Mouse (Mus musculus) liver, embryonic 13.5 days (tissue): ENCODE results near the gene Ralgapb. TPM values are rescaled to one million over a fixed set of nuclear protein-coding genes. Genes with fewer than 3 reads are reported as not detected.
"Not testable (repeated sequence)": the region's sequence is repeated elsewhere in the genome, so short reads cannot be mapped to it uniquely, and the experiment has no call there.

Experiments used
- ATAC-seq: fragments of 200-750 bp; cut with Nextera tagmentation; 2 replicates; pipeline ENCODE4 v1.8.0; 2017; ENCODE audit warnings: low read depth, mild to moderate bottlenecking, moderate number of reproducible peaks, moderate library complexity
- DNase-seq: peaks from one replicate; pipeline ENCODE4 v3.0.0; 2022
- H3K27ac ChIP-seq: fragments of 300-500 bp; sonication (generic); 2 replicates; pipeline ENCODE4 v1.5.1; 2015; ENCODE audit warnings: moderate library complexity, mild to moderate bottlenecking, inconsistent platforms
- H3K27me3 ChIP-seq: fragments of 300-500 bp; sonication (generic); 2 replicates; pipeline ENCODE4 v1.6.1; 2015; ENCODE audit warnings: mild to moderate bottlenecking, inconsistent platforms
- H3K36me3 ChIP-seq: fragments of 300-500 bp; sonication (generic); 2 replicates; pipeline ENCODE4 v1.6.1; 2015; ENCODE audit warnings: mild to moderate bottlenecking, inconsistent platforms
- H3K4me1 ChIP-seq: fragments of 300-500 bp; sonication (generic); replicated peaks from 2 replicates; pipeline ENCODE4 v1.6.1; 2015; ENCODE audit warnings: inconsistent platforms
- H3K4me2 ChIP-seq: fragments of 300-500 bp; sonication (generic); 2 replicates; pipeline ENCODE4 v1.6.1; 2015; ENCODE audit warnings: inconsistent platforms, mild to moderate bottlenecking, moderate library complexity
- H3K4me3 ChIP-seq: fragments of 300-500 bp; sonication (generic); replicated peaks from 2 replicates; pipeline ENCODE4 v1.5.1; 2015; ENCODE audit warnings: mild to moderate bottlenecking, inconsistent platforms
- H3K9ac ChIP-seq: fragments of 300-500 bp; sonication (generic); 2 replicates; pipeline ENCODE4 v1.6.1; 2015; ENCODE audit warnings: mild to moderate bottlenecking, inconsistent platforms
- H3K9me3 ChIP-seq: fragments of 300-500 bp; sonication (generic); replicated peaks from 2 replicates; pipeline ENCODE4 v1.6.1; 2016; ENCODE audit warnings: inconsistent platforms
- WGBS: fragments of 180-500 bp; shearing (Covaris S2); methylation state at CpG from one replicate; pipeline ENCODE4 v1.1.7; 2015; ENCODE audit not compliant: insufficient replicate concordance; 5-methylcytosine and 5-hydroxymethylcytosine counted together
- polyA plus RNA-seq: library from polyadenylated mRNA; unstranded; fragments of >200 nt; fragmentation: Nextera tagmentation; extraction: Ambion mirVana; gene quantifications from 2 replicates; pipeline ENCODE4 v1.2.1, GENCODE M21; 2015

Gene Ralgapb
- polyA plus RNA-seq, 1 experiment from 2014 or later, result 6.3 TPM

- Histone ChIP-seq H3K27ac (no peak overlapping the region), H3K36me3 (no peaks in the 10 kb centered on the region), H3K9me3 (no peaks in the 10 kb centered on the region), H3K4me1 (0 out of 2 replicates have a peak, but pooled peaks cover 2% of the 10 kb centered on the region), H3K9ac (no peak overlapping the region), H3K4me3 (no peak overlapping the region), H3K4me2 (no peak overlapping the region), H3K27me3 (peaks cover 49% of the 10 kb centered on the region)
- DNase-seq, result no peak
- 55% methylated on average over 7 of the region's 7 CpGs for WGBS
- no peak for ATAC-seq
Measured at GRCm38 (mm10) chr2:158373516-158373915, 36.1 kb upstream of the Ralgapb start.

GRCm38 (mm10) chr2:158375443-158376122 is 34.1 kb upstream of the Ralgapb start, which contains the start of gene Snhg11:
Gene Snhg11 (plus strand): TSS chr2:158375638.
- no peaks in the 10 kb centered on the region for H3K36me3 ChIP-seq
- H3K4me2 ChIP-seq, result peak within 1 kb of the TSS; percentile 47
- no peak within 1 kb of the TSS for H3K27ac ChIP-seq
- H3K9me3 ChIP-seq, result no peaks in the 10 kb centered on the region
- H3K4me1 ChIP-seq, result 0 out of 2 replicates have a peak, but pooled peaks cover 2% of the 10 kb centered on the region
- H3K9ac ChIP-seq, result no peak within 1 kb of the TSS
- WGBS, result 3% methylated on average over 36 of the region's 36 CpGs
- ATAC-seq (peak; percentile 18; the same call in 1 of the 2 replicates), DNase-seq (no peak)
- peak within 1 kb of the TSS; percentile 40 for H3K4me3 ChIP-seq
- peaks cover 49% of the 10 kb centered on the region for H3K27me3 ChIP-seq

GRCm38 (mm10) chr2:158376123-158376687 is 33.4 kb upstream of the Ralgapb start:
- no peak overlapping the region for H3K27ac ChIP-seq
- H3K27me3 ChIP-seq, result peaks cover 49% of the 10 kb centered on the region
- H3K4me1 ChIP-seq, result 0 out of 2 replicates have a peak, but pooled peaks cover 2% of the 10 kb centered on the region
- H3K9me3 ChIP-seq, result no peaks in the 10 kb centered on the region
- H3K36me3 ChIP-seq, result no peaks in the 10 kb centered on the region
- peak overlapping the region; percentile 40; the same call in 1 of the 2 replicates for H3K4me3 ChIP-seq
- peak overlapping the region; percentile 47 for H3K4me2 ChIP-seq
- no peak overlapping the region for H3K9ac ChIP-seq
- 26% methylated on average over 12 of the region's 12 CpGs for WGBS
- no peak for ATAC-seq
- DNase-seq, result no peak

- Histone ChIP-seq H3K4me2 (no peak overlapping the region), H3K4me1 (0 out of 2 replicates have a peak, but pooled peaks cover 2% of the 10 kb centered on the region), H3K27ac (no peak overlapping the region), H3K36me3 (no peaks in the 10 kb centered on the region), H3K9ac (no peak overlapping the region), H3K9me3 (no peaks in the 10 kb centered on the region), H3K27me3 (peaks cover 49% of the 10 kb centered on the region), H3K4me3 (no peak overlapping the region)
- ATAC-seq (no peak), DNase-seq (no peak)
- 56% methylated on average over 7 of the region's 7 CpGs for WGBS
Measured at GRCm38 (mm10) chr2:158376798-158377197, 32.9 kb upstream of the Ralgapb start.

- Histone ChIP-seq H3K27ac (no peak overlapping the region), H3K27me3 (peaks cover 47% of the 10 kb centered on the region), H3K4me1 (0 out of 2 replicates have a peak, but pooled peaks cover 2% of the 10 kb centered on the region), H3K4me2 (no peak overlapping the region), H3K36me3 (no peaks in the 10 kb centered on the region), H3K4me3 (no peak overlapping the region), H3K9me3 (no peaks in the 10 kb centered on the region), H3K9ac (no peak overlapping the region)
- DNase-seq (no peak), ATAC-seq (no peak)
- WGBS, result 85% methylated on average over 1 of the region's 1 CpGs
Measured at GRCm38 (mm10) chr2:158377811-158378210, 31.8 kb upstream of the Ralgapb start.

- ATAC-seq, result 0 out of 2 replicates have a peak, but pooled peaks have one; percentile 5
- H3K4me1 ChIP-seq, result 0 out of 2 replicates have a peak, but pooled peaks cover 2% of the 10 kb centered on the region
- H3K4me3 ChIP-seq, result no peak overlapping the region
- H3K4me2 ChIP-seq, result no peak overlapping the region
- H3K9ac ChIP-seq, result no peak overlapping the region
- DNase-seq, result peak; percentile 32
- no peaks in the 10 kb centered on the region for H3K36me3 ChIP-seq
- no peak overlapping the region for H3K27ac ChIP-seq
- no peaks in the 10 kb centered on the region for H3K9me3 ChIP-seq
- H3K27me3 ChIP-seq, result peaks cover 31% of the 10 kb centered on the region
- 37% methylated on average over 13 of the region's 13 CpGs for WGBS
Measured at GRCm38 (mm10) chr2:158379354-158380078, 30.1 kb upstream of the Ralgapb start.

GRCm38 (mm10) chr2:158386072-158386471 is 23.6 kb upstream of the Ralgapb start:
- H3K27ac ChIP-seq, result no peak overlapping the region
- H3K4me1 ChIP-seq, result no peaks in the 10 kb centered on the region
- H3K9ac ChIP-seq, result no peak overlapping the region
- no peaks in the 10 kb centered on the region for H3K27me3 ChIP-seq
- H3K36me3 ChIP-seq, result no peaks in the 10 kb centered on the region
- no peak for DNase-seq
- no peak overlapping the region for H3K4me3 ChIP-seq
- H3K4me2 ChIP-seq, result no peak overlapping the region
- no peaks in the 10 kb centered on the region for H3K9me3 ChIP-seq
- 36% methylated on average over 8 of the region's 8 CpGs for WGBS
- no peak for ATAC-seq

- no peaks in the 10 kb centered on the region for H3K27me3 ChIP-seq
- no peak overlapping the region for H3K27ac ChIP-seq
- no peak overlapping the region for H3K4me3 ChIP-seq
- H3K4me2 ChIP-seq, result no peak overlapping the region
- H3K9ac ChIP-seq, result no peak overlapping the region
- H3K36me3 ChIP-seq, result no peaks in the 10 kb centered on the region
- H3K9me3 ChIP-seq, result no peaks in the 10 kb centered on the region
- H3K4me1 ChIP-seq, result no peaks in the 10 kb centered on the region
- DNase-seq, result no peak
- ATAC-seq, result no peak
- WGBS, result 79% methylated on average over 7 of the region's 7 CpGs
Measured at GRCm38 (mm10) chr2:158389421-158389820, 20.2 kb upstream of the Ralgapb start.

- no peak overlapping the region for H3K4me3 ChIP-seq
- ATAC-seq, result peak; percentile 68
- H3K4me2 ChIP-seq, result no peak overlapping the region
- H3K9me3 ChIP-seq, result no peaks in the 10 kb centered on the region
- H3K27me3 ChIP-seq, result no peaks in the 10 kb centered on the region
- no peak overlapping the region for H3K9ac ChIP-seq
- H3K36me3 ChIP-seq, result no peaks in the 10 kb centered on the region
- DNase-seq, result no peak
- 49% methylated on average over 6 of the region's 6 CpGs for WGBS
- no peak overlapping the region for H3K27ac ChIP-seq
- peaks cover 8% of the 10 kb centered on the region; the same call in 1 of the 2 replicates for H3K4me1 ChIP-seq
Measured at GRCm38 (mm10) chr2:158396369-158396768, 13.3 kb upstream of the Ralgapb start.

GRCm38 (mm10) chr2:158397140-158397539 is 12.5 kb upstream of the Ralgapb start:
- not testable (repeated sequence) for H3K9ac ChIP-seq, DNase-seq, H3K27me3 ChIP-seq, H3K9me3 ChIP-seq, H3K4me1 ChIP-seq, H3K27ac ChIP-seq, H3K36me3 ChIP-seq
- 69% methylated on average over 13 of the region's 13 CpGs for WGBS
- H3K4me2 ChIP-seq, result peak overlapping the region; percentile 28; the same call in 1 of the 2 replicates
- peak overlapping the region; percentile 14; the same call in 1 of the 2 replicates for H3K4me3 ChIP-seq
- ATAC-seq, result peak; percentile 51

- H3K4me3 ChIP-seq, result no peak overlapping the region
- H3K27ac ChIP-seq, result no peak overlapping the region
- 66% methylated on average over 7 of the region's 7 CpGs for WGBS
- ATAC-seq, result no peak
- H3K4me2 ChIP-seq, result no peak overlapping the region
- no peaks in the 10 kb centered on the region for H3K4me1 ChIP-seq
- H3K9ac ChIP-seq, result no peak overlapping the region
- H3K9me3 ChIP-seq, result no peaks in the 10 kb centered on the region
- no peak for DNase-seq
- 0 out of 2 replicates have a peak, but pooled peaks cover 8% of the 10 kb centered on the region for H3K27me3 ChIP-seq
- no peaks in the 10 kb centered on the region for H3K36me3 ChIP-seq
Measured at GRCm38 (mm10) chr2:158402915-158403314, 6.7 kb upstream of the Ralgapb start.
